Mouse (Mus musculus) liver, embryonic 13.5 days (tissue): ENCODE measurements around the gene Aspscr1. TPM values are rescaled to one million over a fixed set of nuclear protein-coding genes. Genes with fewer than 3 reads are reported as not detected.
A peak's percentile ranks its signal among the peaks of the same experiment; 100 is the strongest.

ENCODE experiments used
- ATAC-seq: fragments of 200-750 bp; cut with Nextera tagmentation; 2 replicates; pipeline ENCODE4 v1.8.0; 2017; ENCODE audit warnings: low read depth, mild to moderate bottlenecking, moderate number of reproducible peaks, moderate library complexity
- DNase-seq: peaks from one replicate; pipeline ENCODE4 v3.0.0; 2022
- H3K27ac ChIP-seq: fragments of 300-500 bp; sonication (generic); 2 replicates; pipeline ENCODE4 v1.5.1; 2015; ENCODE audit warnings: moderate library complexity, mild to moderate bottlenecking, inconsistent platforms
- H3K27me3 ChIP-seq: fragments of 300-500 bp; sonication (generic); 2 replicates; pipeline ENCODE4 v1.6.1; 2015; ENCODE audit warnings: mild to moderate bottlenecking, inconsistent platforms
- H3K36me3 ChIP-seq: fragments of 300-500 bp; sonication (generic); 2 replicates; pipeline ENCODE4 v1.6.1; 2015; ENCODE audit warnings: mild to moderate bottlenecking, inconsistent platforms
- H3K4me1 ChIP-seq: fragments of 300-500 bp; sonication (generic); replicated peaks from 2 replicates; pipeline ENCODE4 v1.6.1; 2015; ENCODE audit warnings: inconsistent platforms
- H3K4me2 ChIP-seq: fragments of 300-500 bp; sonication (generic); 2 replicates; pipeline ENCODE4 v1.6.1; 2015; ENCODE audit warnings: inconsistent platforms, mild to moderate bottlenecking, moderate library complexity
- H3K4me3 ChIP-seq: fragments of 300-500 bp; sonication (generic); replicated peaks from 2 replicates; pipeline ENCODE4 v1.5.1; 2015; ENCODE audit warnings: mild to moderate bottlenecking, inconsistent platforms
- H3K9ac ChIP-seq: fragments of 300-500 bp; sonication (generic); 2 replicates; pipeline ENCODE4 v1.6.1; 2015; ENCODE audit warnings: mild to moderate bottlenecking, inconsistent platforms
- H3K9me3 ChIP-seq: fragments of 300-500 bp; sonication (generic); replicated peaks from 2 replicates; pipeline ENCODE4 v1.6.1; 2016; ENCODE audit warnings: inconsistent platforms
- WGBS: fragments of 180-500 bp; shearing (Covaris S2); methylation state at CpG from one replicate; pipeline ENCODE4 v1.1.7; 2015; ENCODE audit not compliant: insufficient replicate concordance; 5-methylcytosine and 5-hydroxymethylcytosine counted together
- polyA plus RNA-seq: library from polyadenylated mRNA; unstranded; fragments of >200 nt; fragmentation: Nextera tagmentation; extraction: Ambion mirVana; gene quantifications from 2 replicates; pipeline ENCODE4 v1.2.1, GENCODE M21; 2015

The Aspscr1 gene
- polyA plus RNA-seq, 1 experiment from 2014 or later, result 49.2 TPM

- H3K9ac ChIP-seq, result no peak overlapping the region
- no peak overlapping the region for H3K27ac ChIP-seq
- 46% methylated on average over 11 of the region's 12 CpGs for WGBS
- no peaks in the 10 kb centered on the region for H3K27me3 ChIP-seq
- H3K4me2 ChIP-seq, result no peak overlapping the region
- ATAC-seq, result no peak
- H3K4me1 ChIP-seq, result peaks cover 12% of the 10 kb centered on the region
- H3K36me3 ChIP-seq, result peaks cover 39% of the 10 kb centered on the region
- H3K4me3 ChIP-seq, result no peak overlapping the region
- no peak for DNase-seq
- no peaks in the 10 kb centered on the region for H3K9me3 ChIP-seq
Observed at GRCm38 (mm10) chr11:120707225-120707624, 34.5 kb downstream of the Aspscr1 start.

GRCm38 (mm10) chr11:120707969-120708368 is 35.2 kb downstream of the Aspscr1 start:
- Histone ChIP-seq H3K4me3 (no peak overlapping the region), H3K4me2 (no peak overlapping the region), H3K27me3 (no peaks in the 10 kb centered on the region), H3K27ac (no peak overlapping the region), H3K4me1 (peaks cover 20% of the 10 kb centered on the region), H3K36me3 (peaks cover 35% of the 10 kb centered on the region), H3K9me3 (no peaks in the 10 kb centered on the region), H3K9ac (no peak overlapping the region)
- 64% methylated on average over 5 of the region's 5 CpGs for WGBS
- no peak for ATAC-seq
- no peak for DNase-seq

- DNase-seq (no peak), ATAC-seq (no peak)
- Histone ChIP-seq H3K4me1 (peaks cover 25% of the 10 kb centered on the region), H3K9me3 (no peaks in the 10 kb centered on the region), H3K27me3 (no peaks in the 10 kb centered on the region), H3K4me2 (no peak overlapping the region), H3K27ac (no peak overlapping the region), H3K36me3 (peaks cover 27% of the 10 kb centered on the region), H3K4me3 (no peak overlapping the region), H3K9ac (no peak overlapping the region)
- 73% methylated on average over 2 of the region's 2 CpGs for WGBS
Observed at GRCm38 (mm10) chr11:120709551-120709950, 36.8 kb downstream of the Aspscr1 start.

GRCm38 (mm10) chr11:120710672-120711071 is 37.9 kb downstream of the Aspscr1 start:
- no peak overlapping the region for H3K4me3 ChIP-seq
- no peaks in the 10 kb centered on the region for H3K9me3 ChIP-seq
- DNase-seq (no peak), ATAC-seq (no peak)
- no peaks in the 10 kb centered on the region for H3K27me3 ChIP-seq
- H3K36me3 ChIP-seq, result peaks cover 30% of the 10 kb centered on the region
- H3K27ac ChIP-seq, result no peak overlapping the region
- no peak overlapping the region for H3K9ac ChIP-seq
- H3K4me1 ChIP-seq, result peaks cover 36% of the 10 kb centered on the region
- no peak overlapping the region for H3K4me2 ChIP-seq
- 73% methylated on average over 5 of the region's 5 CpGs for WGBS

- Histone ChIP-seq H3K4me3 (peak overlapping the region; percentile 76), H3K4me1 (peaks cover 34% of the 10 kb centered on the region), H3K4me2 (peak overlapping the region; percentile 99; the same call in 1 of the 2 replicates), H3K27me3 (no peaks in the 10 kb centered on the region), H3K9ac (peak overlapping the region; percentile 83; the same call in 1 of the 2 replicates), H3K9me3 (no peaks in the 10 kb centered on the region), H3K36me3 (peaks cover 37% of the 10 kb centered on the region), H3K27ac (no peak overlapping the region)
- no peak for ATAC-seq
- 68% methylated on average over 8 of the region's 8 CpGs for WGBS
- DNase-seq, result no peak
Observed at GRCm38 (mm10) chr11:120711980-120712604, 39.3 kb downstream of the Aspscr1 start.

- under 1% methylated on average over 38 of the region's 38 CpGs for WGBS
- Histone ChIP-seq H3K36me3 (peaks cover 45% of the 10 kb centered on the region), H3K4me3 (peak overlapping the region; percentile 76), H3K27ac (peak overlapping the region; percentile 78), H3K9ac (peak overlapping the region; percentile 83), H3K4me2 (peak overlapping the region; percentile 99), H3K4me1 (peaks cover 34% of the 10 kb centered on the region), H3K27me3 (no peaks in the 10 kb centered on the region), H3K9me3 (no peaks in the 10 kb centered on the region)
- DNase-seq (peak; percentile 22), ATAC-seq (peak; percentile 16; the same call in 1 of the 2 replicates)
Observed at GRCm38 (mm10) chr11:120712771-120713568, 40.2 kb downstream of the Aspscr1 start.

- Histone ChIP-seq H3K27me3 (no peaks in the 10 kb centered on the region), H3K27ac (peak within 1 kb of the TSS; percentile 78), H3K4me3 (peak within 1 kb of the TSS; percentile 76), H3K9me3 (no peaks in the 10 kb centered on the region), H3K4me2 (peak within 1 kb of the TSS; percentile 99), H3K36me3 (peaks cover 53% of the 10 kb centered on the region), H3K9ac (peak within 1 kb of the TSS; percentile 83), H3K4me1 (peaks cover 34% of the 10 kb centered on the region)
- DNase-seq (peak; percentile 97), ATAC-seq (peak; percentile 95)
- WGBS, result 2% methylated on average over 53 of the region's 53 CpGs
Observed at GRCm38 (mm10) chr11:120713580-120714518, 41.1 kb downstream of the Aspscr1 start, which contains the start of the genes Cenpx and Lrrc45. Cenpx (minus strand) TSS chr11:120713738. Lrrc45 (plus strand) TSS chr11:120713925.

- H3K4me1 ChIP-seq, result peaks cover 34% of the 10 kb centered on the region
- peak overlapping the region; percentile 99 for H3K4me2 ChIP-seq
- peak overlapping the region; percentile 79 for H3K9ac ChIP-seq
- H3K4me3 ChIP-seq, result peak overlapping the region; percentile 76
- H3K36me3 ChIP-seq, result peaks cover 49% of the 10 kb centered on the region
- ATAC-seq (no peak), DNase-seq (no peak)
- H3K27me3 ChIP-seq, result no peaks in the 10 kb centered on the region; the same call in 1 of the 2 replicates
- 39% methylated on average over 10 of the region's 10 CpGs for WGBS
- no peak overlapping the region for H3K27ac ChIP-seq
- H3K9me3 ChIP-seq, result no peaks in the 10 kb centered on the region
Observed at GRCm38 (mm10) chr11:120714546-120714945, 41.8 kb downstream of the Aspscr1 start.

GRCm38 (mm10) chr11:120715131-120715530 is 42.4 kb downstream of the Aspscr1 start:
- Histone ChIP-seq H3K4me3 (peak overlapping the region; percentile 76; the same call in 1 of the 2 replicates), H3K9ac (0 out of 2 replicates have a peak overlapping the region, but pooled peaks have one; percentile 79)

GRCm38 (mm10) chr11:120719242-120719641 is 46.5 kb downstream of the Aspscr1 start:
- H3K27me3 ChIP-seq, result peaks cover 41% of the 10 kb centered on the region
- no peak overlapping the region for H3K4me3 ChIP-seq
- DNase-seq, result no peak
- peaks cover 32% of the 10 kb centered on the region for H3K36me3 ChIP-seq
- no peak overlapping the region for H3K9ac ChIP-seq
- peaks cover 37% of the 10 kb centered on the region for H3K4me1 ChIP-seq
- WGBS, result 79% methylated on average over 9 of the region's 9 CpGs
- no peaks in the 10 kb centered on the region for H3K9me3 ChIP-seq
- H3K4me2 ChIP-seq, result no peak overlapping the region
- no peak for ATAC-seq
- no peak overlapping the region for H3K27ac ChIP-seq

More at GRCm38 (mm10) chr11:120715131-120715530, 42.4 kb downstream of the Aspscr1 start:
- Histone ChIP-seq H3K36me3 (peaks cover 49% of the 10 kb centered on the region), H3K27me3 (peaks cover 6% of the 10 kb centered on the region), H3K9me3 (no peaks in the 10 kb centered on the region), H3K27ac (no peak overlapping the region; the same call in 1 of the 2 replicates), H3K4me1 (peaks cover 34% of the 10 kb centered on the region), H3K4me2 (peak overlapping the region; percentile 99)
- 85% methylated on average over 9 of the region's 9 CpGs for WGBS
- ATAC-seq (no peak), DNase-seq (no peak)
